Mouse (Mus musculus): ENCODE measurements at regions not wholly inside any gene's neighbourhood (a gene's known extent, or its start where the extent isn't known, plus 50 kb on each side); places are given as distances from the start of the nearest gene placed in this dataset.

GRCm38 (mm10) chr7:90062874-90063273 is 67.1 kb upstream of the Picalm start:
- 97% methylated on average over 9 of the region's 9 CpGs for WGBS
- no peak for TF ChIP-seq POLR2A (IDR thresholded peaks at IDR 0.05; ENCODE audit: control insufficient read depth, extremely low read depth, insufficient read depth, low read length, poor library complexity)
- TF ChIP-seq CTCF (IDR thresholded peaks at IDR 0.05; ENCODE audit: borderline replicate concordance, control insufficient read depth, extremely low read depth, insufficient read depth, low read length, poor library complexity), result no peak
- Histone ChIP-seq H3K4me1 (replicated peaks; ENCODE audit: control insufficient read depth, insufficient read depth, low read length) (peaks cover 34% of the 10 kb centered on the region), H3K27ac (ENCODE audit: control insufficient read depth, insufficient read depth, low read length) (no peak overlapping the region), H3K4me3 (ENCODE audit: control insufficient read depth, insufficient read depth, low read length) (no peak overlapping the region), H3K27me3 (ENCODE audit: control insufficient read depth, insufficient read depth, low read length) (no peaks in the 10 kb centered on the region), H3K36me3 (ENCODE audit: control insufficient read depth, insufficient read depth, low read length) (no peaks in the 10 kb centered on the region)
- no peak for DNase-seq

GRCm38 (mm10) chr7:90064198-90064597 is 65.8 kb upstream of the Picalm start:
- no peaks in the 10 kb centered on the region for H3K36me3 ChIP-seq (ENCODE audit: control insufficient read depth, insufficient read depth, low read length)
- H3K4me1 ChIP-seq (replicated peaks; ENCODE audit: control insufficient read depth, insufficient read depth, low read length), result peaks cover 38% of the 10 kb centered on the region
- 100% methylated on average over 1 of the region's 1 CpGs for WGBS
- H3K27me3 ChIP-seq (ENCODE audit: control insufficient read depth, insufficient read depth, low read length), result no peaks in the 10 kb centered on the region
- no peak for DNase-seq
- no peak overlapping the region for H3K27ac ChIP-seq (ENCODE audit: control insufficient read depth, insufficient read depth, low read length)
- H3K4me3 ChIP-seq (ENCODE audit: control insufficient read depth, insufficient read depth, low read length), result no peak overlapping the region
- TF ChIP-seq POLR2A (IDR thresholded peaks at IDR 0.05; ENCODE audit: control insufficient read depth, extremely low read depth, insufficient read depth, low read length, poor library complexity), result no peak
- TF ChIP-seq CTCF (IDR thresholded peaks at IDR 0.05; ENCODE audit: borderline replicate concordance, control insufficient read depth, extremely low read depth, insufficient read depth, low read length, poor library complexity), result no peak

GRCm38 (mm10) chr7:90065269-90065955 is 64.6 kb upstream of the Picalm start:
- no peak for DNase-seq
- TF ChIP-seq CTCF (IDR thresholded peaks at IDR 0.05; ENCODE audit: borderline replicate concordance, control insufficient read depth, extremely low read depth, insufficient read depth, low read length, poor library complexity) (no peak), POLR2A (IDR thresholded peaks at IDR 0.05; ENCODE audit: control insufficient read depth, extremely low read depth, insufficient read depth, low read length, poor library complexity) (no peak)
- Histone ChIP-seq H3K27ac (ENCODE audit: control insufficient read depth, insufficient read depth, low read length) (no peak overlapping the region), H3K27me3 (ENCODE audit: control insufficient read depth, insufficient read depth, low read length) (no peaks in the 10 kb centered on the region), H3K4me3 (ENCODE audit: control insufficient read depth, insufficient read depth, low read length) (no peak overlapping the region), H3K36me3 (ENCODE audit: control insufficient read depth, insufficient read depth, low read length) (no peaks in the 10 kb centered on the region), H3K4me1 (replicated peaks; ENCODE audit: control insufficient read depth, insufficient read depth, low read length) (peaks cover 28% of the 10 kb centered on the region)
- WGBS, result 78% methylated on average over 9 of the region's 9 CpGs

GRCm38 (mm10) chr7:90066275-90066674 is 63.7 kb upstream of the Picalm start:
- Histone ChIP-seq H3K4me1 (replicated peaks; ENCODE audit: control insufficient read depth, insufficient read depth, low read length) (peaks cover 25% of the 10 kb centered on the region), H3K27me3 (ENCODE audit: control insufficient read depth, insufficient read depth, low read length) (no peaks in the 10 kb centered on the region), H3K4me3 (ENCODE audit: control insufficient read depth, insufficient read depth, low read length) (no peak overlapping the region), H3K36me3 (ENCODE audit: control insufficient read depth, insufficient read depth, low read length) (no peaks in the 10 kb centered on the region), H3K27ac (ENCODE audit: control insufficient read depth, insufficient read depth, low read length) (no peak overlapping the region)
- WGBS, result 94% methylated on average over 5 of the region's 5 CpGs
- TF ChIP-seq CTCF (IDR thresholded peaks at IDR 0.05; ENCODE audit: borderline replicate concordance, control insufficient read depth, extremely low read depth, insufficient read depth, low read length, poor library complexity) (no peak), POLR2A (IDR thresholded peaks at IDR 0.05; ENCODE audit: control insufficient read depth, extremely low read depth, insufficient read depth, low read length, poor library complexity) (no peak)
- no peak for DNase-seq

GRCm38 (mm10) chr7:90067961-90068665 is 61.9 kb upstream of the Picalm start:
- peaks cover 22% of the 10 kb centered on the region for H3K4me1 ChIP-seq (replicated peaks; ENCODE audit: control insufficient read depth, insufficient read depth, low read length)
- TF ChIP-seq POLR2A (IDR thresholded peaks at IDR 0.05; ENCODE audit: control insufficient read depth, extremely low read depth, insufficient read depth, low read length, poor library complexity) (no peak), CTCF (IDR thresholded peaks at IDR 0.05; ENCODE audit: borderline replicate concordance, control insufficient read depth, extremely low read depth, insufficient read depth, low read length, poor library complexity) (no peak)
- 54% methylated on average over 3 of the region's 3 CpGs for WGBS

GRCm38 (mm10) chr7:90070267-90070666 is 59.7 kb upstream of the Picalm start:
- no peak overlapping the region for H3K27ac ChIP-seq (ENCODE audit: control insufficient read depth, insufficient read depth, low read length)
- 96% methylated on average over 7 of the region's 7 CpGs for WGBS
- no peak for DNase-seq
- no peaks in the 10 kb centered on the region for H3K27me3 ChIP-seq (ENCODE audit: control insufficient read depth, insufficient read depth, low read length)
- no peak for TF ChIP-seq POLR2A (IDR thresholded peaks at IDR 0.05; ENCODE audit: control insufficient read depth, extremely low read depth, insufficient read depth, low read length, poor library complexity)
- peaks cover 18% of the 10 kb centered on the region for H3K4me1 ChIP-seq (replicated peaks; ENCODE audit: control insufficient read depth, insufficient read depth, low read length)
- H3K36me3 ChIP-seq (ENCODE audit: control insufficient read depth, insufficient read depth, low read length), result no peaks in the 10 kb centered on the region
- no peak overlapping the region for H3K4me3 ChIP-seq (ENCODE audit: control insufficient read depth, insufficient read depth, low read length)

More at GRCm38 (mm10) chr7:90067961-90068665, 61.9 kb upstream of the Picalm start:
- DNase-seq, result peak; percentile 38
- Histone ChIP-seq H3K4me3 (ENCODE audit: control insufficient read depth, insufficient read depth, low read length) (no peak overlapping the region), H3K27ac (ENCODE audit: control insufficient read depth, insufficient read depth, low read length) (peak overlapping the region; percentile 32; the same call in 1 of the 2 replicates), H3K36me3 (ENCODE audit: control insufficient read depth, insufficient read depth, low read length) (no peaks in the 10 kb centered on the region), H3K27me3 (ENCODE audit: control insufficient read depth, insufficient read depth, low read length) (no peaks in the 10 kb centered on the region)

Data from thymus, adult 2 months (tissue).